Mouse (Mus musculus): ENCODE measurements around the gene Glt1d1. TPM values are rescaled to one million over a fixed set of nuclear protein-coding genes. Genes with fewer than 3 reads are reported as not detected.
"Not testable (repeated sequence)": the region's sequence is repeated elsewhere in the genome, so short reads cannot be mapped to it uniquely, and the experiment has no call there.

Gene Glt1d1
- polyA plus RNA-seq, 1 experiment from 2014 or later = 2.8 TPM

- Histone ChIP-seq H3K4me2 (ENCODE audit: low read depth, low read length) (no peak overlapping the region), H3K9me3 (ENCODE audit: control insufficient read depth, low read length) (no peaks in the 10 kb centered on the region), H3K4me3 (ENCODE audit: low read depth, low read length) (no peak overlapping the region), H3K9ac (replicated peaks; ENCODE audit: low read depth, low read length) (no peak overlapping the region), H3K27me3 (ENCODE audit: control insufficient read depth, insufficient read depth, low read length) (no peaks in the 10 kb centered on the region), H3K4me1 (ENCODE audit: control insufficient read depth, insufficient read depth, low read length) (no peaks in the 10 kb centered on the region), H3K27ac (ENCODE audit: low read depth, low read length) (no peak overlapping the region), H3K36me3 (ENCODE audit: control insufficient read depth, insufficient read depth, low read length) (no peaks in the 10 kb centered on the region)
- no peak for ATAC-seq (ENCODE audit: low read depth)
- WGBS = 92% methylated on average over 5 of the region's 5 CpGs
Measured at GRCm38 (mm10) chr5:127699679-127700078, 67.6 kb downstream of the Glt1d1 start.

GRCm38 (mm10) chr5:127700156-127700555 is 68.1 kb downstream of the Glt1d1 start:
- Histone ChIP-seq H3K4me2 (ENCODE audit: low read depth, low read length) (no peak overlapping the region), H3K9me3 (ENCODE audit: control insufficient read depth, low read length) (no peaks in the 10 kb centered on the region), H3K4me3 (ENCODE audit: low read depth, low read length) (no peak overlapping the region), H3K27ac (ENCODE audit: low read depth, low read length) (no peak overlapping the region), H3K9ac (replicated peaks; ENCODE audit: low read depth, low read length) (no peak overlapping the region), H3K27me3 (ENCODE audit: control insufficient read depth, insufficient read depth, low read length) (no peaks in the 10 kb centered on the region), H3K36me3 (ENCODE audit: control insufficient read depth, insufficient read depth, low read length) (no peaks in the 10 kb centered on the region), H3K4me1 (ENCODE audit: control insufficient read depth, insufficient read depth, low read length) (no peaks in the 10 kb centered on the region)
- WGBS = 77% methylated on average over 6 of the region's 6 CpGs
- ATAC-seq (ENCODE audit: low read depth) = no peak

GRCm38 (mm10) chr5:127703609-127704180 is 71.6 kb downstream of the Glt1d1 start:
- H3K27ac ChIP-seq (ENCODE audit: low read depth, low read length) = no peak overlapping the region
- no peak overlapping the region for H3K9ac ChIP-seq (replicated peaks; ENCODE audit: low read depth, low read length)
- no peaks in the 10 kb centered on the region for H3K4me1 ChIP-seq (ENCODE audit: control insufficient read depth, insufficient read depth, low read length)
- no peaks in the 10 kb centered on the region for H3K27me3 ChIP-seq (ENCODE audit: control insufficient read depth, insufficient read depth, low read length)
- WGBS = 55% methylated on average over 9 of the region's 9 CpGs
- H3K36me3 ChIP-seq (ENCODE audit: control insufficient read depth, insufficient read depth, low read length) = no peaks in the 10 kb centered on the region
- no peak overlapping the region for H3K4me2 ChIP-seq (ENCODE audit: low read depth, low read length)
- H3K9me3 ChIP-seq (ENCODE audit: control insufficient read depth, low read length) = no peaks in the 10 kb centered on the region
- ATAC-seq (ENCODE audit: low read depth) = no peak
- no peak overlapping the region for H3K4me3 ChIP-seq (ENCODE audit: low read depth, low read length)

GRCm38 (mm10) chr5:127705225-127705624 is 73.2 kb downstream of the Glt1d1 start:
- Histone ChIP-seq H3K27ac (ENCODE audit: low read depth, low read length) (no peak overlapping the region), H3K27me3 (ENCODE audit: control insufficient read depth, insufficient read depth, low read length) (no peaks in the 10 kb centered on the region), H3K4me2 (ENCODE audit: low read depth, low read length) (no peak overlapping the region), H3K36me3 (ENCODE audit: control insufficient read depth, insufficient read depth, low read length) (no peaks in the 10 kb centered on the region), H3K9me3 (ENCODE audit: control insufficient read depth, low read length) (no peaks in the 10 kb centered on the region), H3K4me1 (ENCODE audit: control insufficient read depth, insufficient read depth, low read length) (no peaks in the 10 kb centered on the region), H3K4me3 (ENCODE audit: low read depth, low read length) (no peak overlapping the region), H3K9ac (replicated peaks; ENCODE audit: low read depth, low read length) (no peak overlapping the region)
- no peak for ATAC-seq (ENCODE audit: low read depth)
- 94% methylated on average over 9 of the region's 9 CpGs for WGBS

GRCm38 (mm10) chr5:127705976-127706375 is 73.9 kb downstream of the Glt1d1 start:
- ATAC-seq (ENCODE audit: low read depth) = no peak
- H3K4me2 ChIP-seq (ENCODE audit: low read depth, low read length) = no peak overlapping the region
- no peaks in the 10 kb centered on the region for H3K36me3 ChIP-seq (ENCODE audit: control insufficient read depth, insufficient read depth, low read length)
- no peak overlapping the region for H3K9ac ChIP-seq (replicated peaks; ENCODE audit: low read depth, low read length)
- H3K9me3 ChIP-seq (ENCODE audit: control insufficient read depth, low read length) = no peaks in the 10 kb centered on the region
- 89% methylated on average over 8 of the region's 8 CpGs for WGBS
- no peaks in the 10 kb centered on the region for H3K4me1 ChIP-seq (ENCODE audit: control insufficient read depth, insufficient read depth, low read length)
- H3K27me3 ChIP-seq (ENCODE audit: control insufficient read depth, insufficient read depth, low read length) = no peaks in the 10 kb centered on the region
- H3K27ac ChIP-seq (ENCODE audit: low read depth, low read length) = no peak overlapping the region
- H3K4me3 ChIP-seq (ENCODE audit: low read depth, low read length) = no peak overlapping the region

GRCm38 (mm10) chr5:127708143-127708542 is 76.1 kb downstream of the Glt1d1 start:
- Histone ChIP-seq H3K4me3 (ENCODE audit: low read depth, low read length) (no peak overlapping the region), H3K27me3 (ENCODE audit: control insufficient read depth, insufficient read depth, low read length) (no peaks in the 10 kb centered on the region), H3K4me2 (ENCODE audit: low read depth, low read length) (no peak overlapping the region), H3K4me1 (ENCODE audit: control insufficient read depth, insufficient read depth, low read length) (no peaks in the 10 kb centered on the region), H3K9ac (replicated peaks; ENCODE audit: low read depth, low read length) (no peak overlapping the region), H3K9me3 (ENCODE audit: control insufficient read depth, low read length) (no peaks in the 10 kb centered on the region), H3K36me3 (ENCODE audit: control insufficient read depth, insufficient read depth, low read length) (no peaks in the 10 kb centered on the region), H3K27ac (ENCODE audit: low read depth, low read length) (no peak overlapping the region)
- ATAC-seq (ENCODE audit: low read depth) = no peak
- WGBS = 85% methylated on average over 9 of the region's 9 CpGs

- H3K4me3 ChIP-seq (ENCODE audit: low read depth, low read length) = no peak overlapping the region
- H3K27ac ChIP-seq (ENCODE audit: low read depth, low read length) = no peak overlapping the region
- H3K4me1 ChIP-seq (ENCODE audit: control insufficient read depth, insufficient read depth, low read length) = no peaks in the 10 kb centered on the region
- H3K4me2 ChIP-seq (ENCODE audit: low read depth, low read length) = no peak overlapping the region
- H3K27me3 ChIP-seq (ENCODE audit: control insufficient read depth, insufficient read depth, low read length) = no peaks in the 10 kb centered on the region
- no peak overlapping the region for H3K9ac ChIP-seq (replicated peaks; ENCODE audit: low read depth, low read length)
- WGBS = 81% methylated on average over 7 of the region's 7 CpGs
- ATAC-seq (ENCODE audit: low read depth) = no peak
- H3K36me3 ChIP-seq (ENCODE audit: control insufficient read depth, insufficient read depth, low read length) = no peaks in the 10 kb centered on the region
- H3K9me3 ChIP-seq (ENCODE audit: control insufficient read depth, low read length) = no peaks in the 10 kb centered on the region
Measured at GRCm38 (mm10) chr5:127714783-127715704, 83.0 kb downstream of the Glt1d1 start.

GRCm38 (mm10) chr5:127720591-127721379 is 88.7 kb downstream of the Glt1d1 start:
- no peak for ATAC-seq (ENCODE audit: low read depth)
- no peaks in the 10 kb centered on the region for H3K9me3 ChIP-seq (ENCODE audit: control insufficient read depth, low read length)
- no peak overlapping the region for H3K4me3 ChIP-seq (ENCODE audit: low read depth, low read length)
- no peaks in the 10 kb centered on the region for H3K27me3 ChIP-seq (ENCODE audit: control insufficient read depth, insufficient read depth, low read length)
- H3K9ac ChIP-seq (replicated peaks; ENCODE audit: low read depth, low read length) = no peak overlapping the region
- 32% methylated on average over 15 of the region's 15 CpGs for WGBS
- no peak overlapping the region for H3K27ac ChIP-seq (ENCODE audit: low read depth, low read length)
- H3K4me2 ChIP-seq (ENCODE audit: low read depth, low read length) = no peak overlapping the region
- H3K36me3 ChIP-seq (ENCODE audit: control insufficient read depth, insufficient read depth, low read length) = no peaks in the 10 kb centered on the region
- H3K4me1 ChIP-seq (ENCODE audit: control insufficient read depth, insufficient read depth, low read length) = no peaks in the 10 kb centered on the region

GRCm38 (mm10) chr5:127722171-127722570 is 90.1 kb downstream of the Glt1d1 start:
- H3K36me3 ChIP-seq (ENCODE audit: control insufficient read depth, insufficient read depth, low read length); H3K27ac ChIP-seq (ENCODE audit: low read depth, low read length); H3K9ac ChIP-seq (replicated peaks; ENCODE audit: low read depth, low read length); H3K4me1 ChIP-seq (ENCODE audit: control insufficient read depth, insufficient read depth, low read length); H3K4me2 ChIP-seq (ENCODE audit: low read depth, low read length); ATAC-seq (ENCODE audit: low read depth); H3K9me3 ChIP-seq (ENCODE audit: control insufficient read depth, low read length); H3K27me3 ChIP-seq (ENCODE audit: control insufficient read depth, insufficient read depth, low read length); H3K4me3 ChIP-seq (ENCODE audit: low read depth, low read length): not testable (repeated sequence)
- 92% methylated on average over 11 of the region's 12 CpGs for WGBS

Data from neural tube, embryonic 14.5 days (tissue).